Mouse (Mus musculus) brain, embryonic 14.5 days (tissue): Measurements from ENCODE around the gene Cpne9.

Experiments
- CTCF ChIP-seq: fragments of 200-500 bp; IDR thresholded peaks from 2 replicates; pipeline ENCODE4 v1.5.1; 2012; ENCODE audit warnings: inconsistent platforms, mild to moderate bottlenecking, moderate library complexity, borderline replicate concordance; ENCODE audit not compliant: insufficient read depth, insufficient read length; ENCODE audit errors: extremely low read depth
- POLR2A ChIP-seq: fragments of 200-500 bp; IDR thresholded peaks from 2 replicates; pipeline ENCODE4 v1.6.1; 2012; ENCODE audit warnings: mild to moderate bottlenecking, inconsistent platforms, borderline replicate concordance; ENCODE audit not compliant: poor library complexity, insufficient read depth, insufficient read length, severe bottlenecking; ENCODE audit errors: extremely low read depth

GRCm38 (mm10) chr6:113346897-113347296, 64.8 kb downstream of the Cpne9 start:
- TF ChIP-seq CTCF (no peak), POLR2A (no peak)
